Mouse (Mus musculus): Measurements from ENCODE around the gene Ifitm6.
"Not testable (repeated sequence)": the region's sequence is repeated elsewhere in the genome, so short reads cannot be mapped to it uniquely, and the experiment has no call there.

The Ifitm6 gene

DNA sequence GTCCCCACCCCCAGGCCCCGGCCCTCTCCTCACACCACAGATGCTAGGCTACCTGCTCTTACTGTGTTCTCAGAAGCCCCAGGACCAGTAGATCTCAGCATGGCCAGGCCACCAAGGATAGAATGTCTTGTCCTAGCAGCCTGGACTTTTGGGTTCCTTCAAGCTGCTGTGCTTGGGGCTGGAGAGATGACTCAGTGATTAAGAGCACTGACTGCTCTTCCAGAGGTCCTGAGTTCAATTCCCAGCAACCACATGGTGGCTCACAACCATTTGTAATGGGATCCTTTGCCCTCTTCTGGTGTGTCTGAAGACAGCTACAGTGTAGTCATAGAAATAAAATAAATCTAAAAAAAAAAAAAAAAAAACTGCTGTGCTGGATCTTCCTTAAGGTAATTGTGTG lies at the start of gene Ifitm6:
Ifitm6 (minus strand) TSS at position 101 of the 400 bp plus-strand sequence.
- in situ Hi-C loops (cut with MboI, MseI), result not testable (repeated sequence)

DNA sequence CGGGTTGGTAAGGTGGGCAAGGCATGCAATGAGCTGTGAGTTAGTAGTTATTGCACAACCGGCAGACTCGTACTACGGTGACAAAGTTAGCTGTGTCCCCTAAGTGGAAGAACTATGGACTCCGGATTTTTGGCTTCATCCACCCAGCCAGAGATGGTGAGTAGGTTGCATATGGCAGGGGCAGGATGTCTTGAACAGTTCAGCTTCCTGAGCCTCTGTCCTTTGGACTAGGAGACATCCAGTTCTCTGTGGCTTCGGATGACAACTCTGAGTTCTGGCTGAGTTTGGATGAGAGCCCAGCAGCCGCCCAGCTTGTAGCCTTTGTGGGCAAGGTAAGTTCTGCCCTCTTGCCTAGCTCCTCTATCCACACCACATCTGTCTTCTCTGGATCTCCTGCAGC lies 46.9 kb upstream of the Ifitm6 start:
- in situ Hi-C loops (cut with MboI, MseI), result loop anchor here (5.0 kb wide), 1 partner anchor 113 kb away; no protein-coding TSS in a partner anchor

DNA sequence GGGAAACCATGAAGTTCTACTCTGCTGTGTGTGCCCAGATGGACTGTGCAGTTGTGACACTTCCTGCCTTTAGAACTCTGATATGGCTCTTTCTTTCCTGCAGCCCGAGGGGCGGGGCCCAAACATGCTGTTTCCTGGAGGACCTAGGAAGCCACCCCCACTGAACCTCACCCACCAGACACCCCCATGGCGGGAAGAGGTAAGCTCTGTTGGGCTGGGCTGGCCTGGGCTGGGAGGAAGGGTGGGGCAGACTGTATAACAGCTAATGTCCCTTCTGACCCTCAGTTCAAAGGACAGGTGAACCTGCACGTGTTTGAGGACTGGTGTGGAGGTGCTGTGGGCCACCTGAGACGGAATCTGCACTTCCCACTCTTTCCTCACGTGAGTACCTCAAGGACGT lies 46.5 kb upstream of the Ifitm6 start:
- in situ Hi-C loops (cut with MboI, MseI), result loop anchor here (5.0 kb wide), 1 partner anchor 113 kb away; no protein-coding TSS in a partner anchor

DNA sequence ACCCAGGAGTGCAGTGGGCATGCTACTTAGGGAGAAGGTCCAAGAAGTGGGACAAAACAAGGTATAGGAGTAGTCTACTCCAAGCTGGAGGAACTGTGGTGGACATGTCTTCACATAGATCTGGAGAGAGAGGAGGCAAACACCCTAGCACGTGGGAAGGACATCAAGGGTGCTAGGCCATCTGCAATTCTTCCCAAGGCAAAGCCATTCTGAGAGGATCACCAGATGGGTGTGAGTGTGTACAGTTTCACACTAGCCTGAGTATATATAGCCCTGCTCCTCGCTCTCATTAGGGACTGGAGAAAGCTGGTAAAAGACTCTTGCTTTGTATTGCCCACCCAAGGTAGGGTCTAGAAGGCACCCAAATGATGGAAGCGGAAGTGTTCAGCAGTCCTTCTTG lies 45.6 kb upstream of the Ifitm6 start:
- in situ Hi-C loops (cut with MboI, MseI), result loop anchor here (5.0 kb wide), 1 partner anchor 114 kb away; no protein-coding TSS in a partner anchor

DNA sequence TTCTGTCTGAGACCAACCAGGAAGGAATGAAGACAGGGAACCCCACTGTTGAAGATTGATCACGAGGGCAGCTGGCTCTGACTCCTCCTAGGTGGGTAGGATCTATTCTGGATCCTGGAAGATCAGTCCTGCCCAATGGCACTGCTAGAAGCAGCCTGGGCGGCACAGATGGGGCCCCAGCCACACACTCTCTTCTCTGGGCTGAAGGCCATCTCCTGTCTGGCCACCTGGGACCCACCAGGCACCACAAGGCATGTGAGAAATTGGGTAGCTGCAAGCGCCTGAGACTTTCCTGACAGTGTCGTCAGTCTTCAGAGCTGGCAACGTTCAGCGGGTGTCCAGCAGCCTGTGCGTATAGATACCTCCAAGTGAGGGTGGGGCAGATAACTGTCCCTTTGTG lies 44.8 kb upstream of the Ifitm6 start:
- in situ Hi-C loops (cut with MboI, MseI), result loop anchor here (5.0 kb wide), 1 partner anchor 115 kb away; no protein-coding TSS in a partner anchor

DNA sequence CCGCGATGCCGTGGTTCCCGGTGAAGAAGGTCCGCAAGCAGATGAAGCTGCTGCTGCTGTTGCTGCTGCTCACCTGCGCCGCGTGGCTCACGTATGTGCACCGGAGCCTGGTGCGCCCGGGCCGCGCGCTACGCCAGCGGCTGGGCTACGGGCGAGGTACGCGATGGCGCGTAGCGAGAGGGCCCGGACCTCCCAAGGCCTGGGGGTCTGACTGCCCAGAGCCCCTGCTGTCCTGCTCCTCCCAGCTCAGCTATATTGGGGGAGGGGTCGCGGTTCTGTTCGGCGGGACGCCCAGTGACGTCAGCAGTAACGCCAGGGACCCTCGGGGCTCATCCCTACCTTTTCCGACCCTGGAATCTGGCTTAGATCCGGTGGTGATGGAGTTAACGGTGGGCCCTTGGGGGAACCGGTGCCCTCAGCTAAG lies 43.6 kb upstream of the Ifitm6 start:
- in situ Hi-C loops (cut with MboI, MseI), result loop anchor here (5.0 kb wide), 1 partner anchor 116 kb away; no protein-coding TSS in a partner anchor

DNA sequence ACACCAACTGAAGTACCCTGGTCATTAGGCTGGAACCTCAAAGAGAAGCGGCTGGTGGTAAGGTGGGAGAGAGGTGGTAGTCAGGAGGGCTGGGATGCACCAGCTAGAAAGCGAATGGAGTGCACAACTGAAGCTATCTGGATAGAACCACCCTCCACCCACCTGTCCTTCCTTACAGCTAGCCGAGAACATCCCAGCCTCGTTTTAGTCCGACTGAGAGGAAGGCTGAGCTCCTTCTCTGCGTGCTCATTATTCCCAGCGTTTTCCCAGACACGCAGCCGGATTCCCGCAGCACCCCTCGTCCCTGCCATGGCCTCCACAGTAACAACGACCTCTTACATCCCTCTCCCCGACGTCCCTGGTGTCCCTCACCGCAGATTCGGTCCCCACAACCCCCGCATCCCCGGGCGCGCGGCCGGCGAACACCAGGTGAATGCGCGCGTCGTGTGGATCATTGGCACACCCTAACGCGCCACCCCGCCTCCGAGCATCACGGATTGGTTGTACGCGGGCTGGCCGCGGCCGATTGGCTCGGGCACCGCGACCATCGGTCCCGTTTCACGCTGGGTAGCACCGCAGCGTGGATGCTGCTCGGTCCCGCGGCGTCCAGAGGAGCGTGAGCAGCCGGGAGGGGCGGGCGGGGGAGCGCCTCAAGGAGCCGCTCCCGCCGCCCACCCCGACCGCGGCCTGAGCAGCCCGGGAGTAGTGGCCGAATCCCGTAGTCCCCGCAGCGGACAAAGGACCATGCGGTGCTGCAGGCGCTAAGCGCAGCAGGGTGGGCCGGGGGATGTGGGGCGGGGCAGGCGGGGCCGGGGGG lies 42.9 kb upstream of the Ifitm6 start, which contains the start of gene B4galnt4:
B4galnt4 (plus strand) TSS at position 679 of the 817 bp plus-strand sequence.
- in situ Hi-C loops (cut with MboI, MseI), result loop anchor here (5.0 kb wide), 1 partner anchor 117 kb away; no protein-coding TSS in a partner anchor

DNA sequence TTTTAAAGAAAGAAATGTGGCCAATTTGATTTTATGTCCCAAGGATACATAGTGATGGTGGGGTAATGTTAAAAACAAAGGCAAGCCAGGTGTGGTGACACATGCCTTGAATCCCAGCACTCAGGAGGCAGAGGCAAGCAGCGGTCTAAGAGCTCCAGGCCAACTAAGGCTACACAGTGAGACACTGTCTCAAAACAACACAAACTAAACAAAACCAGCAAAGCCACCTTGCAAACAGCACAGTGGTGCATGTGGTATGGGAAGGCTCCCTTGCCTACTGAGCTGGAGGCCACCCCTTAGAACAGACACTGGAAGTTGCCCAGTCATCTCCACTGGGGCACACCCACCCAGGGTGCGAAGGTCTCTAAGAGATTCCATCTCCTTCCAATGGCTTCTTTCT lies 42.2 kb upstream of the Ifitm6 start:
- in situ Hi-C loops (cut with MboI, MseI), result loop anchor here (5.0 kb wide), 2 partner anchors 117 to 218 kb away; no protein-coding TSS in a partner anchor

DNA sequence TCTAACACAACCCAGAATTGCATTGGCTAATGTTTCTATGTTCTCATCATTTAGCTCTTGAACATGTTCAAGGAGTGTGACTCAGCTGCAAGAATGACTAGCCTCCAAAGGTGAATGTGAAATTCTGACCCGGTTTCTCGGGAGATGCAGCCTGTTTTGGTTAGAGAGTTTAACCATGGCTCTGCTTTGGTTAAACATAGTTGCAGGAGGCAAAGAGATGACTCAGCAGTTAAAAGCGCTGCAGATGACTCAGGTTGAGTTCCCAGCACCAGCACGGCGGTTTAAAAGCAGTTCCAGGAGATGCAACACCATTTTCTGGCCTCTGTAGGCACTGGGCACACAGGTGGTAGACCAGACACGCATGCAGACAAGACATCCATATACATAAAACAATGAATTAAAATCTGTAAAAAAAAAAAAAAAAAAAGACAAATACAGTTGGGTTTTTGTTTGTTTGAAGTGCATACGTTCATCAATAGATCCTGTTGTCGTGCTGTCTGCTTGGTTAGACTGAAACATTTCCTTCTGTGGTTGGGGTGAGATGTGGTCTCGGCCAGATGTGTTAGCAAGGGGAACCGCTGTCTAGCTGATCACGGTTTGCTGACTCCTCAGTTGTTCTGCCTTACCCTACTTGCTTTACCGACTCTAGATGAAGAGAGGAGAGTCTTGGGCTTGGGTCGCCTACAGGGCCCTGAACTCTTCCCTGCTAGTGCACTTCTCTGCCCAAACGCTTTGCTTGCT lies 41.0 kb upstream of the Ifitm6 start:
- in situ Hi-C loops (cut with MboI, MseI), result loop anchor here (5.0 kb wide), 1 partner anchor 216 kb away; no protein-coding TSS in a partner anchor

DNA sequence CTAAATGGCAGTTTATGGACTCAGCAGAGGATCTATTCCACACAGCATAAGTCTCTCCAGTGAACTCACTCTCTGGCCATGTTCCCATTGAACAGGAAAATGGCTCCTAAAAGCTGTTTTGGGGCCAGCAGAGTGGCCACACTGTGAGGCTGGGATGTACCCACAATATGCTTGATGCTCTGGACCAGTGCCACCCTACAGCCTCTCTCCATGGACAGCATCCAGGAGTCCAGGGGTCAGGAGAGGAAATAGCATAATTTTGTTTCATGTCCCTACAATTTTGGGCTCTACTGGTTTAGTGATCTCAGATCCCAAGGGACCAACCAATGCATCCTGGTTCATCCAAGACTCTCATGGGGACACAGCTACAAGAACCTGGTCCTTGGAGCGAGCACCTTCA lies 39.8 kb upstream of the Ifitm6 start:
- in situ Hi-C loops (cut with MboI, MseI), result loop anchor here (5.0 kb wide), 1 partner anchor 215 kb away; no protein-coding TSS in a partner anchor

DNA sequence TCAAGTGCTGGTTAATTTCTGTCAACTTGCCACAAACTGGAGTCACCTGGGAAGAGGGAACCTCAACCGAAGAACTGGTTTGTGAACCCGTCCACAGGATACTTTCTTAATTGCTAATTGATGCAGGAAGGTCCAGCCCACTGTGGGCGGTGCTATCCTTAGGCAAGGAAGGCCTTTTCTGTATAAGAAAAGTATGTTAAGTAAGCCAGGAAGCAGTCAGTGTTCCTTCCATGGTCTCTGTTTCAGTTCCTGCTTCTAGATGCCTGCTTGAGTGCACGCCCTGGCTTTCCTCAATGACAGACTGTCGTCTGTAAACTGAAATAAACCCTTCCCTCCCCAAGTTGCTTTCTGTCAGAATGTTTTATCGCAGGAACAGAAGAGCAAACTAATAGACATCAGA lies 39.3 kb upstream of the Ifitm6 start:
- in situ Hi-C loops (cut with MboI, MseI), result loop anchor here (5.0 kb wide), 1 partner anchor 215 kb away; no protein-coding TSS in a partner anchor

DNA sequence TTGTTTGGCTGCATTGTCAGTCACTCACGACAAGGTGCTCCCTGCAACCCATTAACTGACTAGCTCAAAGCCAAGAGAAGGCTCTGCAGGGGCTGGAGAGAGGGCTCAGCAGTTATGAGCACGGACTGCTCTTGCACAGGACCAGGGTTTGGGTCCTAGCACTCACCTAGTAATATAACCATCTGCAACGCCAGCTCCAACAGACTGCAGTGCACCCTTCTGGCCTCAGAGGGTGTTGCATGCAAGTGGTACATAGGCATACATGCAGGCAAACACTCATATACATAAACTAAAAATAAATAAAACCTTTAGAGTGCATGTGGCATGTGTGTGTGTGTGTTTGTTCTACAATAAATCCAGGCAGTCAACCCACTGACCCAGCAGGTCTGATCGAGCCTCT lies 38.1 kb upstream of the Ifitm6 start:
- in situ Hi-C loops (cut with MboI, MseI), result loop anchor here (5.0 kb wide), 1 partner anchor 213 kb away; no protein-coding TSS in a partner anchor

DNA sequence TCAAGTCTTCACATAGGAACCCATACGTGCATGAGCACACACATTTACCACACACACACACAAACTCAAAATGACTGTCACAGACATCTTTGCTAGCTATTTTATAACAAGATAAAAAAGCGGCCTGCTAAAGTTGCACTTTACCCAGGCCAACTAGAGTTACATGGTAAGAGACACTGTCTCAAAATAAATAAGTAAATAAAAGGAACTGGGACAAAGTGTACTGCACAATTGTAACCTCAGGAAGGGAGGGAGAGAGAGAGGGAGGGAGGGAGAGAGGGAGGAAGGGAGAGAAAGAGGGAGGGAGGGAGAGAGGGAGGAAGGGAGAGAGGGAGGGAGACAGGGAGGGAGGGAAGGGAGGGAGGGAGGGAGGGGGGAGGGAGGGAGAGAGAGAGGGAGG lies 34.7 kb upstream of the Ifitm6 start:
- in situ Hi-C loops (cut with MboI, MseI), result no loop called here

DNA sequence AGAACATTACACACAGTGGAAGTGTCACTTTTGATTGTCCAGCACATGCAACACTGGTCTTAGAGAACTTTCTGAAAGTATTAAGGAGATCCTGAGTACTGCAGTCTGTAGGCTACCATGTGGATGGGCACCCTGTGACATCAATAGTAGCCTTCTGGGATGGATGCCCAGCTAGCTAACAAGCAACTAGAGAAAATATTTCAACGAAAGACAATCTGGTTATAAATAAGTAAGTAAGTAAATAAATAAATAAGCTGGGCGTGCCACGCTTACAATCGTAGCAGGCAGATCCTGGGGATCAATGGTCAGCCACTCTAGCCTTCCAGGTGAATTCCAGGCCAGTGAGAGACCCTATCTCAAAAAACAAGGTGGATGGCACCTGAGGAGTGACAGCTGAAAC lies 34.3 kb upstream of the Ifitm6 start:
- in situ Hi-C loops (cut with MboI, MseI), result no loop called here

DNA sequence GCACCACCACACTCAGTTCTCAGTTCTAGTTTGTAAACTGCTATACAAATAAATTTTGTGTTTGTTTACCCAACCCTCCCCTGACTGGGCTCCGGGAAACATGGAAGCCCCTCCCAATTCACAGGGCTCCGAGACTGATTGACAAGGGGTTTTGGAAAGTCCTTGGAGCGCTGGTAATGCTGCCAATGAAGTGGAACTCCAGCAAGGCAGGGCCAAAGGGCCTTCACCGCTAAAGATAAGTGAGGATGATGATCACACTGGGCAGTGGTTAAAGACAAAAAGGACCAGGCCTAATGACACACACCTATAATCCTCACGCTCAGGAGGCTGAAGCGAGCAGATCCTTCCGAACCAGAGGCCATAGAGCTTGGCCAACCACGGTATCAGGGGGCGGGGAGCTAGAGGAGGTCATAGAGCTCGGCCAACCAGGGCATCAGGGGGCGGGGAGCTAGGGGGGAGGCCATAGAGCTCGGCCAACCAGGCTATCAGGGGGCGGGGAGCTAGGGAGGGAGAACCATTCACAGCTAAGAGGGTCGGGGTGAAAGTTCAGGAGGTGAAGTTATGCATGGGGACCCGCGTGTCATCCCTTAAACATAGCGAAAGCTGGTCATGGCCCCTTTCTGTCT lies 33.4 kb upstream of the Ifitm6 start:
- in situ Hi-C loops (cut with MboI, MseI), result no loop called here

DNA sequence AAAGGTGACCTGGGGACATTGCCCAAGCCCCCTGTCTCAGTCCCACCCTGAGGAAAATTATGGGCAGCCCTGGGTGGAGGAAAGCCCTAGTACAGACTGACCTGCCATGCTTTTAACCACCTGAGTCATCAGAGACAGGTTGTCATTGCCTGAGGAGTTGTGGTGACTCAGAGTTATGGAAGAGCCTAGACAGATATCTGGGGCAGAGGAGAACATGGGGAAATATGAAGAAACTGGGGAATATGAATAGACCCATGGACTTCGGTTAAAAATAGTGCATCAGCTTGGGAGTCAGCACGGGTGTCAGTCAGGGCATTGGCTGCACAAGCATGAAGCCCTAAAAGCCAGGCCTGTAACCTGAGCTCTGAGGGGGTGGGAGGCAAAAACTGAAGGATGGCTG lies 31.6 kb upstream of the Ifitm6 start:
- in situ Hi-C loops (cut with MboI, MseI), result loop anchor here (5.0 kb wide), 2 partner anchors 37 to 92 kb away; partner anchors contain the start of genes Gm45717, Ifitm2 and Ifitm3

DNA sequence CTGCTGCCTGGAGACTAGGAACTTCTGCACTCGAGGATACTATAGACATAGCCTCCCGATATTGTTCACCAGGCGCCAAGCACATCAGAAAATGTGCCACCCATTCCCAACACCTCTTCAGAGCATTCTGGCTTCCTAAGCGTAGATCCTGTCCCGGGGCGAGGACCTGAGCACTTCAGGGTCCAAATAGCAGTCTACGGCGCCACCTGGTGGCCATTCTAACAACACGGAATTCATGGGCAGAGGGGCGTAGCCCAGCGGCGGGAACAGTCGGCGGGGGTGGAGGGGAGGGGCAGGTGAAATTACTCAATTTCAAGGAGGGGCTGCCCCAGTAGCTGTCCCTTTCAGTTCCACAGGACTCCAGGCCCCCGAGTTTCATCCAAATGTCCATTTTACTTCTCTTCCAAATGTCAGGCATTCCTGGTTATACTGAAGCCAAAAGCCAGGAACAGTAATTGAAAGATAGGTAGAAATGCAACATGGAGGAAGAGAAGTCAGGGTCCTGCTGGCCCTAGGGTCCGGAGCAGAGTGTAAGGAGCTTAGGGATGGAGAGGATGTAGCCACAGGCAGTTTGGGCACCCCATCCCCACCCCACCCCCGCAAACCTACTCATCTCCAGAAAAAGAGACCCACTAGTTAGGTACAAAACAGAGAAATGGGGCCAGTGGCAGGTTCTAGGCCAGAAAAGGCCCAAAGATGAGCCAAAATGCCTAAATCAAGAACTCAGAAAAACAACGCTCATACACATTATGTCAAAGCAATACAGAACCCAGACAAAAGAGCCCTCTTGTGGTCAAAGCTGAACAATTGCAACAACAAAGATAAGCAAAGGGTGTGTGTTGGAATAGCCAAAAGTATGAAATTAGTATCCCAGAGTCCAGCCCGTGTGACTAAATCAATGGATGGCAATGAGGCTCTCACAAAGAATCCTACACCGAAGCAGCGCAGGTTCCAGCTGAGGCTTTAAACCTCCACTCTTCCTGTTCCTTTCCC lies 30.8 kb upstream of the Ifitm6 start:
- in situ Hi-C loops (cut with MboI, MseI), result loop anchor here (5.0 kb wide), 2 partner anchors 36 to 91 kb away; partner anchors contain the start of genes Gm45717, Ifitm2 and Ifitm3

DNA sequence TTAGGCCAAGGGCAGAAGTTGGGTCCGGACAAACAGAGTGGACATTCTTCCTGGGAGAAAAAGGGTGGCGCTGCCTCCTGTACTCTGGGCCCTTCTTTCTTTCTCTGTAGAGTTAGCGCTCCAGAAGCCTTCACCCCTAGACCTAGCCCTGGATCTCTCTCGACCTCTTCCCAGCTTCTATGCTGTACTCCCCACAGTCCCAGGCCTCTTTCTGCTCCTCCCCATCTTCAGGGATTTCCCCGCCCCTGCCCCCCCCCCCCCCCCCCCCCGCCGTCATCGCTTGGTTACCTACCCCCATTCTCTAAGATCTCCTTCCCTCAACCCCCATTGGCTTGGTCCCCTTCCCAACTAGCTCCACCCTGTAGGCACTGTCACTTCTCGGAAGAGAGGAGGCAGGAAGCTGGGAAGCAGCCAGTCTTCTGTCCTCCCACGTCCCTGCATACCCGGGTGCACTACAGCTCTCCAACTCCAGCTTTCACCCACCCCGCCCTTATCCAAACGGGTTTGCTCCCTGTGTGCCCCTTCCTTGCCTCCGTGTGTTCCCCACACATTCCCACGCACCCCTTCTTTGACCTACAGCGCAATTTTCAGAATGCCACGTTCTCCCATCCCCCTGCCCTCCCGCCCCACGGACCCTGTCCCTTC lies 30.0 kb upstream of the Ifitm6 start:
- in situ Hi-C loops (cut with MboI, MseI), result loop anchor here (5.0 kb wide), 2 partner anchors 35 to 90 kb away; partner anchors contain the start of genes Gm45717, Ifitm2 and Ifitm3

DNA sequence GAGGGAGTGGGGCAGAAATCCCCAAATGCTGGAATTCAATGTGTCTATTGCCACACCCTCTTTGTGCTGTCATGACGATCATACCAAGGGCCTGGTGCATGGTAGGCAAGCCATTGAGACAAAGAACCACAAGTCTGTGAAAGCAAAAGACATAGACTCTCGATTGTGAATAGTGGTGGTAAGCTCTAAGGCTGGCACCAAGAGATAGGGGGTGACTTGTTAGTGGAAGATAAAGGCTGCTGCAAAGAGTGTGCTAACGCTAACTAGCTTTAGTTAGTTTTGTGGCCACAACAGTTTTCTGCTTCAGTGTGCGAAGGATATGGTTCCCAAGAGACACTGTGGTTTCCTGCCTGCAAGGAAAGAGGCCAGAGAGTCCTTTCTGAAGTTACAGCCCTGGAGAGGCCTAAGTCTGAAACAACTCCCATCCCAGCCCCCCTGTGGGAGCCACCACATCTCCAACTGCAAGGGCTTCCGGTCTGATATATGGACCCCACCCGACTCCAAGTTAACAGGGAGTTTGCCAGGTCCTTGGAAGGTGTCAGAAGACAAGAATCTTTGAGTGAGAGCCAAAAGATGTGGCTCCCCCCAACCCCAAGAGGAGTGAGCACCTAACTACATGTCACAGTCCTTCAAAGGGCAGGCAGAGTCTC lies 29.3 kb upstream of the Ifitm6 start:
- in situ Hi-C loops (cut with MboI, MseI), result loop anchor here (5.0 kb wide), 2 partner anchors 35 to 90 kb away; partner anchors contain the start of genes Gm45717, Ifitm2 and Ifitm3
